22 mouse cellular contexts compared by ENCODE assay signal in the genomic region with DNA sequence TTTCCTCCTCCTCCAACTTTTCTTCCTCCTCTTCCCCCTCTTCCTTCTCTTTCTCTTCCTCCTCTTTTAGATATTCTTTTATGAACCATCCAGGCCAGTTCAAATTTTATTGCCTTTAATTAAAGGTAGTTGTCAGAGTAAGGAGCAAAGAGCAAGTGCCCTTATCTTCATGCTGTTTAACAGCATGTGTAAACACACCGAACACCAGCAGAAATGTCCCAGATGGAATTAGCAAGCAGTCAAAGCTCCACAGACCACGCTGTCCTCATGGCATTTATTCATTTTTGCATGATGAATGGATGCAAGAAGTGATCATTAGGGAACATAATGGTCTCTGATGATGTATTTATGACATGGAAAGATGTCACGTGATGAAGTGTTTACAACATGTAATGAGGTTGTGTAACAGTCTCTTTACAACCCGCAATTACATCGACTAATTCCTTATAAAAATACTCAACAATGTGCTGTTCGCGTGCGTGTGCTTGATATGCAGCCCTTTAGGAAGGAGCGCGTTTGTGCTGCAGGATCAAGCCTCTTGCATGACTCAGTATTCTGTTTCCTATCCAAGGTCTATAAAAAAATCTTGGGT.
DNase-seq lines count a peak whose midpoint lies in the region; ATAC-seq and TF ChIP-seq lines count a peak whose summit lies in the region.
"Had no signal": no experiment of that assay in that cellular context is flagged by ENCODE, and none has a peak within 500 bp of the region (broad histone marks: within the 10 kb centered on the region; RNA-seq: fewer than 3 reads in every experiment).

No protein-coding gene starts in this region.

- no peaks in the 10 kb centered on the region for H3K9me3 ChIP-seq in forebrain, embryonic 14.5 days (replicated peaks; ENCODE audit: control insufficient read depth, low read length)
- no peaks in the 10 kb centered on the region for H3K9me3 ChIP-seq in forebrain, embryonic 11.5 days (ENCODE audit: control insufficient read depth, low read length)
- no peaks in the 10 kb centered on the region for H3K9me3 ChIP-seq in neural tube, embryonic 13.5 days
- no peaks in the 10 kb centered on the region for H3K9me3 ChIP-seq in neural tube, embryonic 15.5 days (replicated peaks)
- H3K9me3 ChIP-seq in intestine, postnatal 0 days (ENCODE audit: control insufficient read depth), result no peaks in the 10 kb centered on the region
- H3K9me3 ChIP-seq: embryonic facial prominence, embryonic 15.5 days; hindbrain, embryonic 13.5 days; midbrain, embryonic 15.5 days had no signal

- DNase-seq in forebrain, embryonic 14.5 days (ENCODE audit: low spot score), result peak; percentile 31
- DNase-seq in forebrain, embryonic 11.5 days (ENCODE audit: low spot score), result no peak
- no peak for DNase-seq in heart, postnatal 36 days
- DNase-seq in cerebellum, adult 8-10 months, result no peak
- DNase-seq: adrenal gland, postnatal 36 days; cerebellum, adult 18-20 months; cerebellum, postnatal 36 days; gastrocnemius, adult 2 months; heart, postnatal 10 days; kidney, adult 18-20 months; kidney, postnatal 14 days; lung, postnatal 10 days; right cerebral cortex, postnatal 4 days; thymus, postnatal 14 days had no signal

- no peaks in the 10 kb centered on the region for H3K27me3 ChIP-seq in forebrain, embryonic 14.5 days (replicated peaks; ENCODE audit: control insufficient read depth, insufficient read depth, low read length)
- no peaks in the 10 kb centered on the region for H3K27me3 ChIP-seq in forebrain, embryonic 11.5 days (ENCODE audit: control insufficient read depth, insufficient read depth, low read length)
- no peaks in the 10 kb centered on the region for H3K27me3 ChIP-seq in neural tube, embryonic 13.5 days
- H3K27me3 ChIP-seq in neural tube, embryonic 15.5 days (replicated peaks), result no peaks in the 10 kb centered on the region
- no peaks in the 10 kb centered on the region for H3K27me3 ChIP-seq in intestine, postnatal 0 days (replicated peaks; ENCODE audit: control insufficient read depth, insufficient read depth, low read length)
- H3K27me3 ChIP-seq: embryonic facial prominence, embryonic 15.5 days; hindbrain, embryonic 13.5 days; midbrain, embryonic 15.5 days had no signal

- no peaks in the 10 kb centered on the region for H3K36me3 ChIP-seq in forebrain, embryonic 14.5 days (ENCODE audit: control insufficient read depth, insufficient read depth, low read length)
- H3K36me3 ChIP-seq in forebrain, embryonic 11.5 days (ENCODE audit: control insufficient read depth, insufficient read depth, low read length), result no peaks in the 10 kb centered on the region
- no peaks in the 10 kb centered on the region for H3K36me3 ChIP-seq in neural tube, embryonic 13.5 days
- H3K36me3 ChIP-seq in neural tube, embryonic 15.5 days, result no peaks in the 10 kb centered on the region
- H3K36me3 ChIP-seq in intestine, postnatal 0 days (ENCODE audit: control insufficient read depth, insufficient read depth), result no peaks in the 10 kb centered on the region
- H3K36me3 ChIP-seq: embryonic facial prominence, embryonic 15.5 days; hindbrain, embryonic 13.5 days; midbrain, embryonic 15.5 days had no signal

- TF ChIP-seq CTCF in intestine, postnatal 0 days (IDR thresholded peaks at IDR 0.05; ENCODE audit: low read depth), result no peak

- 84% methylated on average over 10 of the region's 10 CpGs for WGBS in forebrain, embryonic 14.5 days
- 89% methylated on average over 10 of the region's 10 CpGs for WGBS in forebrain, embryonic 11.5 days
- WGBS in neural tube, embryonic 13.5 days, result 65% methylated on average over 10 of the region's 10 CpGs
- 57% methylated on average over 10 of the region's 10 CpGs for WGBS in neural tube, embryonic 15.5 days
- WGBS in intestine, postnatal 0 days, result 31% methylated on average over 10 of the region's 10 CpGs

- ATAC-seq in forebrain, embryonic 14.5 days, result peak; percentile 46
- ATAC-seq in forebrain, embryonic 11.5 days (replicated peaks; ENCODE audit: low FRiP score), result no peak
- ATAC-seq in neural tube, embryonic 13.5 days (ENCODE audit: low read depth), result peak; percentile 40; the same call in 1 of the 2 replicates
- ATAC-seq in neural tube, embryonic 15.5 days (ENCODE audit: low FRiP score), result no peak
- peak; percentile 95 for ATAC-seq in intestine, postnatal 0 days
- ATAC-seq: midbrain, embryonic 15.5 days had no signal

- H3K4me2 ChIP-seq in forebrain, embryonic 14.5 days (ENCODE audit: low read length), result no peak overlapping the region
- H3K4me2 ChIP-seq in forebrain, embryonic 11.5 days (ENCODE audit: low read depth, low read length, severe bottlenecking), result no peak overlapping the region
- H3K4me2 ChIP-seq in neural tube, embryonic 13.5 days, result no peak overlapping the region
- H3K4me2 ChIP-seq in neural tube, embryonic 15.5 days, result no peak overlapping the region
- H3K4me2 ChIP-seq in intestine, postnatal 0 days (replicated peaks; ENCODE audit: low read depth), result peak overlapping the region; percentile 30
- H3K4me2 ChIP-seq: embryonic facial prominence, embryonic 15.5 days; heart, embryonic 11.5 days; hindbrain, embryonic 13.5 days; midbrain, embryonic 15.5 days had no signal

- H3K4me3 ChIP-seq in forebrain, embryonic 14.5 days (ENCODE audit: low read depth, low read length), result no peak overlapping the region
- no peak overlapping the region for H3K4me3 ChIP-seq in forebrain, embryonic 11.5 days (ENCODE audit: low read depth, low read length)
- H3K4me3 ChIP-seq in neural tube, embryonic 13.5 days, result no peak overlapping the region
- no peak overlapping the region for H3K4me3 ChIP-seq in neural tube, embryonic 15.5 days (replicated peaks)
- 0 out of 2 replicates have a peak overlapping the region, but pooled peaks have one; percentile 3 for H3K4me3 ChIP-seq in intestine, postnatal 0 days (ENCODE audit: low read depth, low read length)
- H3K4me3 ChIP-seq: embryonic facial prominence, embryonic 15.5 days; gastrocnemius, adult 2 months; hindbrain, embryonic 13.5 days; midbrain, embryonic 15.5 days had no signal

- no peaks in the 10 kb centered on the region for H3K4me1 ChIP-seq in forebrain, embryonic 14.5 days (ENCODE audit: control insufficient read depth, insufficient read depth, low read length)
- no peaks in the 10 kb centered on the region for H3K4me1 ChIP-seq in forebrain, embryonic 11.5 days (replicated peaks; ENCODE audit: control insufficient read depth, insufficient read depth, low read length)
- no peaks in the 10 kb centered on the region for H3K4me1 ChIP-seq in neural tube, embryonic 13.5 days (replicated peaks)
- H3K4me1 ChIP-seq in neural tube, embryonic 15.5 days, result no peaks in the 10 kb centered on the region
- H3K4me1 ChIP-seq in intestine, postnatal 0 days (replicated peaks; ENCODE audit: control insufficient read depth, insufficient read depth, low read length), result 0 out of 2 replicates have a peak, but pooled peaks cover 4% of the 10 kb centered on the region
- H3K4me1 ChIP-seq: embryonic facial prominence, embryonic 15.5 days; hindbrain, embryonic 13.5 days; midbrain, embryonic 15.5 days had no signal

- H3K27ac ChIP-seq in forebrain, embryonic 14.5 days (ENCODE audit: low read depth, low read length), result no peak overlapping the region
- no peak overlapping the region for H3K27ac ChIP-seq in forebrain, embryonic 11.5 days (ENCODE audit: low read depth, low read length)
- no peak overlapping the region for H3K27ac ChIP-seq in neural tube, embryonic 13.5 days (replicated peaks)
- no peak overlapping the region for H3K27ac ChIP-seq in neural tube, embryonic 15.5 days (replicated peaks)
- H3K27ac ChIP-seq in intestine, postnatal 0 days (ENCODE audit: low read depth, low read length), result no peak overlapping the region; the same call in 1 of the 2 replicates
- H3K27ac ChIP-seq: embryonic facial prominence, embryonic 15.5 days; gastrocnemius, adult 2 months; hindbrain, embryonic 13.5 days; liver, embryonic 14.5 days; midbrain, embryonic 15.5 days had no signal

- intact Hi-C loops in heart, postnatal 36 days (cut with DNase I), result no loop called here

- no peak overlapping the region for H3K9ac ChIP-seq in forebrain, embryonic 14.5 days (ENCODE audit: low read length)
- no peak overlapping the region for H3K9ac ChIP-seq in forebrain, embryonic 11.5 days (ENCODE audit: low read length)
- no peak overlapping the region for H3K9ac ChIP-seq in neural tube, embryonic 13.5 days
- H3K9ac ChIP-seq in neural tube, embryonic 15.5 days (replicated peaks), result no peak overlapping the region
- no peak overlapping the region for H3K9ac ChIP-seq in intestine, postnatal 0 days (ENCODE audit: low read depth, low read length)
- H3K9ac ChIP-seq: embryonic facial prominence, embryonic 15.5 days; hindbrain, embryonic 13.5 days; liver, embryonic 14.5 days; midbrain, embryonic 15.5 days had no signal

Comparison
In these comparisons a context has a peak if more than half of its experiments do, and no peak if none do; other contexts are left out.
1. ATAC-seq: peak in forebrain, embryonic 14.5 days (single experiment), neural tube, embryonic 13.5 days (single experiment) and intestine, postnatal 0 days (single experiment); none in forebrain, embryonic 11.5 days (single experiment) and neural tube, embryonic 15.5 days (single experiment).